Mouse (Mus musculus) right cerebral cortex, postnatal 14 days (tissue): ENCODE results near the gene Rflna.
A peak's percentile ranks its signal among the peaks of the same experiment; 100 is the strongest.

Experiments
- DNase-seq: peaks from one replicate; pipeline ENCODE4 v3.0.0; 2022

The Rflna gene

DNA sequence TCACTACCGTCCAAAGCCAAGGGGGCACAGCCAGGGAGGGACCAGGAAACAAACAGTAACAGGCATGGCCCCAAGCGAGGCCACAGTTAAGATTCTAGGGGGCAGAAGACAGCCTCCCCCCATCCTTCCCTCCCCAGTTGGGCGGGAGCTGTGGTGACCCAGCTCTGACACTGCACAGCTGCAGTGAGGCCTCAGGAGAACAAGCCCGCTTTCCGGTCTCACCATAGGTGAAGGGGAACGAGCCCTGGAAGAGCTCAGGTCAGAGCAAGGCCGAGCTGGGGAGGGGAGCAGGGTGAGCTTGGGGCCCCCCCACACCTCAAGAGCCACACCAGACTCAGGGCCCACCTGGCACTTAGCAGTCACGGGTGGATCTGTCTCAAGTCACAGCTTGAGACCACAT, 52.9 kb downstream of the Rflna start:
- no peak for DNase-seq

- DNase-seq = no peak
Measured at GRCm38 (mm10) chr5:125056331-125056695, 53.3 kb downstream of the Rflna start.

DNA sequence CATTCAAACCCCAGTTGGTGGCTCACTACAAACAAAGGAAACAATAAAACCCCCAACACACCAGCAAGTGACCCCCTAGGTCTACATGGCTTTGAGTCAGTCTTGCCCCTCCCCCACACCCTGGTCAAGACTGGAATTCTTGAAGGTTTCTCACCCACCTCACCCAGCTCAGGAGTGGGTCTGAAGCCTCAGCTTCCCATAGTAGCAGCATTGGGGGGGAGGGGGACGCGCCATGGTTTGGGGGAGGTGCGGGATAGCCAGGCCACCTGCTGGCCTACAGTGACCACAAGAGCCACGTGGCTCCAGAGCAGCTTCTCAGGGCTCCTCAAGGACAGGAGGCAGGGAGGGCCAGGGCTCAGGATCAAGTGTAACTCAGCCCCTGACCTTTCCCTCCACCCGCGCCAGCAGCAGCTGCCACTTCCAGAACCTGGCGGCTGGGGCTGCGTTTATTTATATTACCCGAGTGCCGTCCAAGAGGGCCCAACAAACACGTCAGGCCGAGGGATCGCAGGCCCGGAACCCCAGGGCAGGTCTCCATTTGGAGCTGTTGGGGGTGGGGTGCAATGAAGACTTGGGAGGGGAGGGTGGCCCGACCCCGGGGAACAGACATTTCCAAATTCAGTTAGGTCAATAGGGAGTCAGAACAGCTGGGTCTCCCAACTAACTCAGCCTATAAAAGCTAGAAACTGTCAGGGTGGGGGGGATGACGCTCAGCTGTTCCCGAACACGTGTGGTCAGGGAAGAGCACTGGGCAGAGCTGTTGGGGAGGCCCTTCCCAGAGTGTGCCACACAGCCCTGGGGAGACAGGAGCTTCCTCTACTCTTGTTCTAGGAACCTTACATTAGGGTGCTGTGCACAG, 53.9 kb downstream of the Rflna start:
- no peak for DNase-seq

DNA sequence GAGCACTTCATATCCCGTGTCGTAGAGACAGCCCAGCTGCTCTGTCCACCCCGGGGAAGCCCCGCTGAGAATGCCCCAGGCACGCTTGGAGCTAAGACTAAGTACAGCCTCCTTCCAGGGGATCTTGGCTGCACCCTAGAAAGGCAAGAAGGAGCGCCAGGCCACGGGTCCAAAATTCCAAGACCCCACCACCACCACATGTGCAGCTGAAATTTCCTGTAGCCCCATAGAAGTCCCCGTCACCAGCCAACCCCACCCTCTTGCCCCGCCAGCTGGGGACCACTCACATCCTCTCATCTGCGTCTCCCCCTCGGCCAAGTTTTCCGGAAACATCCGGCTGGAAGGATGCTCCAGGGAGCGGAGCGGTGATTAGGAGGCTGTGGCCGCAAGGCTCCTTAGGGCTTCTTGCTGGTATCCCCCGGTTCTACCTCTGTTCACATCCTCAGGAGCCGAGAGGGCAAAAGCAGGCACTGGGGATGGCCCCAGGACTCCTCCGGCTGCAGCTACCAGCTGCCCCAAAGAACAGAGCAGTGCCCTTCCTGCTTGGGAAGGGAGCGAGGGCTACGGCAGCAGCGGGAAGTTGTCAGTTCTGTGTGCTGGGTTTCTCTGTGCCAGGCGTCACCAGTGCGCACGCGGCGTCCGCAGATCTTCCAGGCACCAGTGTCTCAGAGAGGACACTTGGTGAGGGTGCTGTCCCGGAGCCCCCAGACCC, 54.7 kb downstream of the Rflna start:
- no peak for DNase-seq

DNA sequence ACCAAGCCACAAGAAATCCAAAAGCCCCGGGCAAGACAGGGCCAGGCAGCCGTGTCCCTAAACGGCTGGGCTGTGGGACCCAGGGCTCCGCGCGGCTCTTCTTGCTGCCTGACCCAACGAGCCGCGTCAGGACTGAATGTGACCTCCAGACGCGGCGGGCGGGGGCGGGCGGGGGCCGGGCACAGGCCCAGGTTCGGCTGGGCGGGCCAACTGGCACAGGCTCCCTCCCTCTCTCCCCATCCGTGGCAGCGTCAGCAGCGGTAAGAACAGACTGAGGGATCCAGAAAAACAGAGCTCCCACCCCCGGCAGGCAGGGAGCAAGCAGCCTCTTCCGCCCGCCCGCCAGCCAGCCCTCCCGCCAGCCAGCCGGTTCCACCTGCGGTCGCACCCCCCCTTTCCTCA, 55.2 kb downstream of the Rflna start:
- peak; percentile 70 for DNase-seq
